Mouse (Mus musculus) limb, embryonic 15.5 days (tissue): ENCODE results near the gene Fam155a. TPM values are rescaled to one million over a fixed set of nuclear protein-coding genes. Genes with fewer than 3 reads are reported as not detected.

Experiments used
- ATAC-seq: fragments of 200-750 bp; cut with Nextera tagmentation; 2 replicates; pipeline ENCODE4 v1.8.0; 2017; ENCODE audit warnings: low read depth, moderate TSS enrichment; ENCODE audit not compliant: insufficient number of reproducible peaks, low FRiP score, low TSS enrichment
- H3K27ac ChIP-seq: fragments of 300-500 bp; sonication (generic); 2 replicates; pipeline ENCODE4 v1.5.1; 2015; ENCODE audit warnings: moderate library complexity, mild to moderate bottlenecking, inconsistent platforms
- H3K27me3 ChIP-seq: fragments of 300-500 bp; sonication (generic); 2 replicates; pipeline ENCODE4 v1.6.1; 2015; ENCODE audit warnings: inconsistent platforms
- H3K36me3 ChIP-seq: fragments of 300-500 bp; sonication (generic); 2 replicates; pipeline ENCODE4 v1.6.1; 2015; ENCODE audit warnings: inconsistent platforms
- H3K4me1 ChIP-seq: fragments of 300-500 bp; sonication (generic); 2 replicates; pipeline ENCODE4 v1.6.1; 2015; ENCODE audit warnings: inconsistent platforms
- H3K4me2 ChIP-seq: fragments of 300-500 bp; sonication (generic); 2 replicates; pipeline ENCODE4 v1.6.1; 2015; ENCODE audit warnings: mild to moderate bottlenecking, inconsistent platforms
- H3K4me3 ChIP-seq: fragments of 300-500 bp; sonication (generic); 2 replicates; pipeline ENCODE4 v1.5.1; 2015; ENCODE audit warnings: mild to moderate bottlenecking, inconsistent platforms
- H3K9ac ChIP-seq: fragments of 300-500 bp; sonication (generic); 2 replicates; pipeline ENCODE4 v1.6.1; 2015; ENCODE audit warnings: inconsistent platforms
- H3K9me3 ChIP-seq: fragments of 300-500 bp; sonication (generic); 2 replicates; pipeline ENCODE4 v1.6.1; 2016; ENCODE audit warnings: inconsistent platforms
- WGBS: fragments of 180-500 bp; shearing (Covaris S2); methylation state at CpG from one replicate; pipeline ENCODE4 v1.1.7; 2015; 5-methylcytosine and 5-hydroxymethylcytosine counted together
- polyA plus RNA-seq: library from polyadenylated mRNA; unstranded; fragments of >200 nt; fragmentation: Nextera tagmentation; extraction: Ambion mirVana; gene quantifications from 2 replicates; pipeline ENCODE4 v1.2.1, GENCODE M21; 2015

Gene Fam155a
- polyA plus RNA-seq, 1 experiment from 2014 or later = 1.3 TPM

DNA sequence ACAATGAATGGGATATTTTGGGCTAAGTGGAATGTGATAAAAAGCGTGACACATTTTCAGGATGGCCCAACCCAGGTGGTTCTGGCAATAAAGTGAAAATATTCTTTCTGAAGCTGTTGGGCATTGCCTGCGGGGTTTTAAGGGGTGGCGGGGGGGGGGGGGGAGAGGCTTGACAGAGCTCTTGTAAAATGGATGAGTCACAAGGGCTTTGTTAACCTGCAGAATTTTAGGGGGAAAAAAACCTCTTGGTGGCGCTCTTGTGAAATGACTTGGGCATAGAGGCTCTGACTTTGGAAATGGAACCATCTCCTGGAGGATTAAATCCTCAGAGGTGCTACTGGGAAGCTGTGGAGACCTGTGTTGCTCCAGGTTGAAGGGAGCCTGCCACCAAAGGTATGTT, 309.9 kb downstream of the Fam155a start:
- H3K27ac ChIP-seq = no peak overlapping the region
- no peak overlapping the region for H3K4me2 ChIP-seq
- no peak overlapping the region for H3K9ac ChIP-seq
- no peaks in the 10 kb centered on the region for H3K36me3 ChIP-seq
- H3K4me3 ChIP-seq = no peak overlapping the region
- WGBS = 46% methylated on average over 4 of the region's 4 CpGs
- no peaks in the 10 kb centered on the region for H3K4me1 ChIP-seq
- no peak for ATAC-seq
- no peaks in the 10 kb centered on the region for H3K9me3 ChIP-seq
- no peaks in the 10 kb centered on the region for H3K27me3 ChIP-seq

DNA sequence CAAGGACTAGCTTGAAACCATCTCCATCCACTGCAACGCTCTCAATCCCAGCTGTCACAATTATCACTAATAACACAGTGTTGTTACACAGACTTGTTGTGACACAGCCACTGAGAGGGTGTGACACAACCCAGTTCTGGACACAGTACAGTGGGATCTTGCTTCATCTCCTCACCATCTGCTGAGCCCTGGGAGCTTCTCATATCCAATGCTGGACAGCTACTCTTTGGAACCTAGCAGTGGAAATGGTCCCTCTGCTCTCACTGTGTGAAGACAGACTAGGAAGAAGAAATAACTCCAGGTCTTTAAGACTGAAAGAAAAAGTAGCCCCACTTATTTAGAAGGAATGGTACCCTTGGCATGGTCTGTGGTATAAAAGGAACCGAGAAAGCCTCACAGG, 310.3 kb downstream of the Fam155a start:
- no peaks in the 10 kb centered on the region for H3K36me3 ChIP-seq
- no peak for ATAC-seq
- H3K27ac ChIP-seq = no peak overlapping the region
- H3K9me3 ChIP-seq = no peaks in the 10 kb centered on the region
- H3K4me1 ChIP-seq = no peaks in the 10 kb centered on the region
- no peaks in the 10 kb centered on the region for H3K27me3 ChIP-seq
- 60% methylated on average over 2 of the region's 2 CpGs for WGBS
- H3K4me3 ChIP-seq = no peak overlapping the region
- H3K4me2 ChIP-seq = no peak overlapping the region
- H3K9ac ChIP-seq = no peak overlapping the region

DNA sequence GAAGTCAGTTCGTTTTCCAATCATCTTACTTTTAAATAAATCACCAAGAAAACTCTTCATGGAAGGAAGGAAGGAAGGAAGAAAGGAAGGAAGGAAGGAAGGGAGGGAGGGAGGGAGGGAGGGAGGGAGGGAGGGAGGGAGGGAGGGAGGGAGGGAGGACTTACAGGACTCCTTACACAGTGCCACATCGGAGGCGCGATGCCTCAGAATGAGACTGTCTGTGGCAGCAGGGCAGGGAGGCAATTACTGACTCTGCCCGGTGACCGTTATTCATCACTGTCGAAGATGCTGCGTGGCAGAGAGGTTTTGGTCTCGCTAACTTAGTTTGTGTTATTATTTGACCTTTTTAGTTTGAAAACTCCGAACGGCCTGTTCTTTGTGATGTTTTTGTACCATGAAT, 312.3 kb downstream of the Fam155a start:
- H3K9me3 ChIP-seq = no peaks in the 10 kb centered on the region
- WGBS = 46% methylated on average over 11 of the region's 11 CpGs
- H3K4me2 ChIP-seq = no peak overlapping the region
- ATAC-seq = no peak
- no peak overlapping the region for H3K27ac ChIP-seq
- H3K4me3 ChIP-seq = no peak overlapping the region
- H3K27me3 ChIP-seq = no peaks in the 10 kb centered on the region
- no peaks in the 10 kb centered on the region for H3K36me3 ChIP-seq
- no peaks in the 10 kb centered on the region for H3K4me1 ChIP-seq
- H3K9ac ChIP-seq = no peak overlapping the region

DNA sequence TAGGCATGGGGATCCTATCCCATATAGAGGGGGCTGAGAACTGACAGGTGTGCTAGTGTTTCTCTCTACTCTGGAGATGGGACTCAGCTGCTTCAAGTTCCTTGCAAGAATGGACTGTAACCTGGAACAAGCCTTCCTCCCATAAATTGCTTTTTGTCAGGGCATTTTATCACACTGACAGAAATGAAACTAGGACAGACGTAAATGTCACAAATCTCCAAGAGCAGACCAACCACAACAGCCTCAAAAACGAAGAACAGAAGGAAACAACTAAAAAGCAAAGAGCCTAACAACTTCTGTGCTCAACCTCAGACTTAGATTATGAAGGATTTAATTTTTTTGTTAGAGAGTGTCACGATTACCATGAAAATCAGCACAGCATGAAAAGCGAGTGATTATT, 315.8 kb downstream of the Fam155a start:
- WGBS = 65% methylated on average over 4 of the region's 4 CpGs
- Histone ChIP-seq H3K9me3 (no peaks in the 10 kb centered on the region), H3K4me3 (no peak overlapping the region), H3K36me3 (no peaks in the 10 kb centered on the region), H3K27ac (no peak overlapping the region), H3K9ac (no peak overlapping the region), H3K4me2 (no peak overlapping the region), H3K4me1 (no peaks in the 10 kb centered on the region), H3K27me3 (no peaks in the 10 kb centered on the region)
- no peak for ATAC-seq

DNA sequence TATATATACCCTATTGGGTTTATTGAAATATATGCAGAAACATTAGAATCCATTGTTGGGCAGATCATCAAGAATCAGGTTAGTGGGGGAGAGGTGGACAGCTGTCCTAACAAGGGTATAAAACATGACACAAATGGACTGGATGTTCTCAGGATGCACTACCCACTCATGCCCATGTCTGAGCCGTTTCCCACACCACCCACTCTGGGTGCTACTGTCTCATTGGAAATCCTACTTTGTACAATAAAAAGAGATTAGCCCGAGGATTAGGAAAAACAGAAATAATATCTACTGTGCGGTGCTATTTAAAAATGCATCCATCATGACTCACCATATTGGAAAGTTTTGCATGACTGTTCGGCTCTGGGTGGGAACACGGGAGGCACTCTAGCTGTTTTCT, 317.2 kb downstream of the Fam155a start:
- H3K4me1 ChIP-seq = no peaks in the 10 kb centered on the region
- H3K9me3 ChIP-seq = no peaks in the 10 kb centered on the region
- 88% methylated on average over 5 of the region's 5 CpGs for WGBS
- H3K4me2 ChIP-seq = no peak overlapping the region
- no peak overlapping the region for H3K4me3 ChIP-seq
- no peaks in the 10 kb centered on the region for H3K36me3 ChIP-seq
- no peak for ATAC-seq
- H3K9ac ChIP-seq = no peak overlapping the region
- H3K27me3 ChIP-seq = no peaks in the 10 kb centered on the region
- no peak overlapping the region for H3K27ac ChIP-seq

DNA sequence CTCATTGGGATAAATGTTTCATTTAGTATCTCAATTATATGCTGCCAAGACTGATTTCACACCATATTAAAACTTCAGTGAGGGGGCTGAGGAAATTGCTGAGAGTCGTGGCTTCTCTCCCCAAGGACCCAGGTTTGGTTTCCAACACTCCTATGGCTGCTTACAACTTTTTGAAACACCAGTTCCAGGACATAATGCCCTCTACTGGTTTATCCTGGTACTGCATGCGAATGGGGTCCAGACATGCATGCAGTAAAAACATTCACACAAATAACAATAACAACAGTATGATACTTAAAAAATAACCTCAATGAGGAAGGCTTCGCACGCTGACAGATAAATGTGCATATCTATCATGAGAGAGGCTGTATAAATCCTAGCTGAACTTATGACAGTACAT, 319.4 kb downstream of the Fam155a start:
- Histone ChIP-seq H3K27ac (no peak overlapping the region), H3K36me3 (no peaks in the 10 kb centered on the region), H3K9ac (no peak overlapping the region), H3K4me1 (no peaks in the 10 kb centered on the region), H3K27me3 (no peaks in the 10 kb centered on the region), H3K4me3 (no peak overlapping the region), H3K9me3 (no peaks in the 10 kb centered on the region), H3K4me2 (no peak overlapping the region)
- no peak for ATAC-seq
- 64% methylated on average over 4 of the region's 4 CpGs for WGBS

DNA sequence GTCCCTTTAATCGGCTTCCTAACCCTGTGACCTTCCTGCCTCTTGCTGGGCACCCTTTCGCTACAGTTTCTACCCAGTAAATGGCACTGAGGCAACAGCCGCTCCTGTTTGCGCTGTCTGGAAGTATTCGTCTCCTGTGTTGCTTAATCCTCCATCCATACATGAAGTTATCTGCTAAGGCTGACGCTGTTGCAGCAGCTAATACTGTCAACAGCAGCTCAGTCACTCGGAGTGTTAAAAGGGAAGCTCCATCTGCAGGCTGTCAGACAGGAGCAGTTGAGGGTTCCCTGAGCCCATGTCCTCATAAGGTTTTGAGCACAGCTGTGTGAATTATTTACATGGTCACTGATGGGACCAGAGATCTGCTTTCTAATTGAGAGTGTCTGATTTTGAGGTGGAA, 322.3 kb downstream of the Fam155a start:
- H3K4me2 ChIP-seq = no peak overlapping the region
- 67% methylated on average over 7 of the region's 7 CpGs for WGBS
- no peaks in the 10 kb centered on the region for H3K27me3 ChIP-seq
- H3K4me1 ChIP-seq = no peaks in the 10 kb centered on the region
- H3K9me3 ChIP-seq = no peaks in the 10 kb centered on the region
- no peak overlapping the region for H3K27ac ChIP-seq
- no peak overlapping the region for H3K9ac ChIP-seq
- H3K4me3 ChIP-seq = no peak overlapping the region
- ATAC-seq = no peak
- H3K36me3 ChIP-seq = no peaks in the 10 kb centered on the region

DNA sequence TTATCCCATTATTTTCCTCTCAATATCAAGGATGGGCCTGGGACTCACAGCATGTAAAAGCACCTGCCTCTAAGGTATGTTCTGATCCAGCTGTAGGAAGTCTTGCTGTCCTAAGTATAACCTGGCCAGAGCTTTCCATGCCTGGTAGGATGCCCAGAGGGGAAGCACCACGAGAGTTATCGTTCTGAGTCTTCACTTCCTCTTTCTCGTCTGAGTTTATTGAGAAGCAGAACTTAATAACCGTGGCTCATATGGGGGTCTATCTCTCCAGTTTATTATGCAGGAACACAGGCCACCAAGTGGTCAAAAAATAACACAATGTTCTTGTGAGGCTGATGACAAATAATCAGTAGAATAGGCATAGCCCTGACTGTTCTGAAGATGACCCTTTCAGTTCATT, 333.1 kb downstream of the Fam155a start:
- H3K27ac ChIP-seq = no peak overlapping the region
- no peaks in the 10 kb centered on the region for H3K4me1 ChIP-seq
- no peaks in the 10 kb centered on the region for H3K36me3 ChIP-seq
- H3K4me3 ChIP-seq = no peak overlapping the region
- no peak overlapping the region for H3K9ac ChIP-seq
- WGBS = 74% methylated on average over 4 of the region's 4 CpGs
- H3K27me3 ChIP-seq = no peaks in the 10 kb centered on the region
- H3K9me3 ChIP-seq = no peaks in the 10 kb centered on the region
- ATAC-seq = no peak
- no peak overlapping the region for H3K4me2 ChIP-seq

DNA sequence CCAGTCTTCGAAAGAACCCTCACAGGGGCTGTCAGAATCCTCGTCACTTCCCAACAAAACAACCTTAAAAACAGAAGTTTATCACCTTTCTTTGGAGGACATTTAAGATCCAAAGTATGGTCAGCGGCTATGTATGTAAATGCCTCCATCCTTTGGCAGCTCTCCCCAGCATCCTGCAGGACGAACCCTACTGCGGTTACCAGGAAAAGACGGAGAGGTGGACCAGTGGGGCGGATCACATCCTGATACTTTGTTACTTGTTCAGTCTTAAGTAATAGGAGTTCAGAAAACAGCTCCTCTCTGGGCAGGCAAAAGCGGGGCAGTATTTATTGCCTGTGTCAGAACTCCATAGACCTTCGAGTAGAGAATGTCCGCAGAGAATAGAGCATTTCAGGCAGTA, 335.5 kb downstream of the Fam155a start:
- no peak overlapping the region for H3K27ac ChIP-seq
- H3K4me2 ChIP-seq = no peak overlapping the region

DNA sequence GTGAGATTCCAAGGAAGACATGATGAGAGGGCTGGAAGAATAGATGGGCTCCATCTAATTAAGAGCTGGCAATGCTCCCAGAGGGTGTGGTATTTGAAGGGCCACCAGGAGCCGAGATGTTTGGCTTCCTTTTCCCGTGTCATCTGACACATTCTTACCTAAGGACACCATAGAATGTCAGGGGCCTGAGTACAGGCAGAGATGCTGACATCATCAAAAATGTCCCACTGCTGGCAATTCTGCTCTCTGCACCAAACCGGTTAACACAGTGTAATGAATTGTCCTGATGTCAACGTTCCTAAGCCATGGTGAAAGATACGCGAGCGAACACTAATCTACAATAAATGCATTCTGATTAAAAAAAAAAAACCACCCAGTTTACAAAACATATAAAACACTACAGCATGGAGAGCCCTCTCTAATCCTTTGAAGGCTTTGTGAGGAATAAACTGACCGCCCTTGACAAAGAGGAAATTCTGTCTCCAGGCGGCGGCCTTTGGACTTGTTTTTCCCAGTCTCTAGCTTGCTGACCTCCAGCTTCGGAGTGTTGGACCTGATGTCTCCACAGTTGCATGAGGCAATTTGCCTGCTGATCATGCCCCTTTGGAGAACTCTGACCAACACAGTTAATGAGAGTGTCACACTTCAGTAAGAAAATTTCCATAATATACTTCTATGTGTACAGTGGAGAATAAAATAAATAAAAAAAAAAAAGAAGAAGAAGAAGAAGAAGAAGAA, 338.2 kb downstream of the Fam155a start:
- Histone ChIP-seq H3K27me3 (no peaks in the 10 kb centered on the region), H3K4me1 (no peaks in the 10 kb centered on the region), H3K4me3 (no peak overlapping the region), H3K36me3 (no peaks in the 10 kb centered on the region), H3K27ac (no peak overlapping the region), H3K4me2 (no peak overlapping the region), H3K9me3 (no peaks in the 10 kb centered on the region), H3K9ac (no peak overlapping the region)
- WGBS = 80% methylated on average over 11 of the region's 11 CpGs
- no peak for ATAC-seq

More for the DNA sequence above, 335.5 kb downstream of the Fam155a start:
- no peaks in the 10 kb centered on the region for H3K36me3 ChIP-seq
- H3K27me3 ChIP-seq = no peaks in the 10 kb centered on the region
- WGBS = 47% methylated on average over 10 of the region's 10 CpGs
- H3K9ac ChIP-seq = no peak overlapping the region
- H3K4me3 ChIP-seq = no peak overlapping the region
- ATAC-seq = no peak
- H3K4me1 ChIP-seq = no peaks in the 10 kb centered on the region
- no peaks in the 10 kb centered on the region for H3K9me3 ChIP-seq

DNA sequence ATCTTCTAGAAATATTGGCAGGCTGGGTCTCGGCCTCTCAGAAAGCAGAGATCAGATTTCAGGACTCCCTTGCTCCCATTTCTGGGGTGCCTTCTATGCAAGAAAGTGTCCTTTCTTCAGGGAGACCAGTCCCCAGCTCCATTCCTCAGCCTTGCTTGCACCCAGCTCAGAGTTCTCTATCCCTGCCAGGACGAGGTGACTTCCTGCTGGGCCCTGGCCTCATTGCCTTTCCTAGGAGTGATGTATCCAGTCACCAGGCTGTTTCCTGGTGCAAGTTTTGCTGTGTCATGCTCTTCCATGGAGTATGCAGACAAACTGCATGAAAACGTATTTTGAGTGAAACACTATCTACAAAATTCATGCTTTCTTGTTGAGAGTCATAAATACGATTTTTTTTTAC, 342.1 kb downstream of the Fam155a start:
- ATAC-seq = no peak
- H3K36me3 ChIP-seq = no peaks in the 10 kb centered on the region
- no peak overlapping the region for H3K27ac ChIP-seq
- WGBS = 49% methylated on average over 4 of the region's 4 CpGs
- no peak overlapping the region for H3K9ac ChIP-seq
- H3K4me1 ChIP-seq = no peaks in the 10 kb centered on the region
- no peak overlapping the region for H3K4me3 ChIP-seq
- no peak overlapping the region for H3K4me2 ChIP-seq
- no peaks in the 10 kb centered on the region for H3K9me3 ChIP-seq
- H3K27me3 ChIP-seq = no peaks in the 10 kb centered on the region

DNA sequence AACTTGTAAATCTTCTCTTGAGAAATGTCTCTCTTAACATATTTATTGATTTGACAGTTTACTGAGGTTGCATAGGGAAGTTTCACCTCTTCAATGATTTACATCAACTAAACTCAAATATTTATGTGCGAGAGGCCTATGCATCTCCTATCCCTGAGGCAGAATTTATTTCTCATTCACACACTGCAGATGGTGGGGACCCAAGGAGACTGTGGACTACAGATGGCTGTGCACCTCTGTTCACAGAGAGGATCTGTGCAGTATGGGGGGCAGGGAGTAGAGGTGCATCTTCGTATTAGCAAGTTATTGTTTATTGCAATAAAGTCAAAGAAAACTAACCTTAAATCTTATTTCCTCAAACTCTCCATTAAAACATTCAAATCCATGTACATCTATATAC, 346.9 kb downstream of the Fam155a start:
- ATAC-seq = no peak
- no peaks in the 10 kb centered on the region for H3K36me3 ChIP-seq
- 70% methylated on average over 2 of the region's 2 CpGs for WGBS
- H3K4me1 ChIP-seq = no peaks in the 10 kb centered on the region
- no peaks in the 10 kb centered on the region for H3K9me3 ChIP-seq
- no peak overlapping the region for H3K4me2 ChIP-seq
- no peak overlapping the region for H3K4me3 ChIP-seq
- H3K9ac ChIP-seq = no peak overlapping the region
- H3K27me3 ChIP-seq = no peaks in the 10 kb centered on the region
- H3K27ac ChIP-seq = no peak overlapping the region

DNA sequence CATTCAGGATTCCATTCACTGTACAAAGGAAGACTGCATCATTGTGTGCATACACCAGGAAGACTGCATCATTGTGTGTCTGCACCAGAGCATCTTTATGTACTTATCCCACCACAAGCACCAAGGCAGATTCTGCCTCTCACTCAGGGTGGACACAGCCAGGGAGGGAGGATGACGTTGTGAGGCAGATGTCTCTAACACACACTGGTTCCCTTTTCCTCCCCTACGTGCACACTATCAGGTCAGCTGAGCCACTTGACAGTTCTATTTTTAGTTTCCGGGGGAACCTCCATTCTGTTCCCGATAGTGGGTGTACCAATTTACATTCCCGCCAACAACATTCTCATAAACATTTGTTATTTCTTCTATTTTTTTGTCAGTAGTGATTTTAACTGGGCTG, 347.4 kb downstream of the Fam155a start:
- Histone ChIP-seq H3K9ac (no peak overlapping the region), H3K27ac (no peak overlapping the region), H3K4me2 (no peak overlapping the region), H3K27me3 (no peaks in the 10 kb centered on the region), H3K4me3 (no peak overlapping the region), H3K36me3 (no peaks in the 10 kb centered on the region), H3K4me1 (no peaks in the 10 kb centered on the region), H3K9me3 (no peaks in the 10 kb centered on the region)
- ATAC-seq = no peak
- 49% methylated on average over 5 of the region's 5 CpGs for WGBS
